Mouse (Mus musculus) heart, embryonic 16.5 days (tissue): ENCODE results near the gene Hmgb1. TPM values are rescaled to one million over a fixed set of nuclear protein-coding genes. Genes with fewer than 3 reads are reported as not detected.
A peak's percentile ranks its signal among the peaks of the same experiment; 100 is the strongest.

Experiments used
- ATAC-seq: fragments of 200-750 bp; cut with Nextera tagmentation; replicated peaks from 2 replicates; pipeline ENCODE4 v1.8.0; 2017; ENCODE audit warnings: moderate number of reproducible peaks; ENCODE audit not compliant: insufficient read depth, low FRiP score; ENCODE audit errors: extremely low read depth
- H3K27ac ChIP-seq: fragments of 300-500 bp; sonication (generic); 2 replicates; pipeline ENCODE4 v1.5.1; 2014; ENCODE audit warnings: mild to moderate bottlenecking, low read length, control low read depth, moderate library complexity
- H3K27me3 ChIP-seq: fragments of 300-500 bp; sonication (generic); 2 replicates; pipeline ENCODE4 v1.6.1; 2014; ENCODE audit warnings: low read length, mixed read lengths; ENCODE audit not compliant: control insufficient read depth, insufficient read depth
- H3K36me3 ChIP-seq: fragments of 300-500 bp; sonication (generic); 2 replicates; pipeline ENCODE4 v1.6.1; 2014; ENCODE audit not compliant: control insufficient read depth, insufficient read depth
- H3K4me1 ChIP-seq: fragments of 300-500 bp; sonication (generic); 2 replicates; pipeline ENCODE4 v1.6.1; 2014; ENCODE audit warnings: low read length, mixed read lengths; ENCODE audit not compliant: control insufficient read depth, insufficient read depth
- H3K4me2 ChIP-seq: fragments of 300-500 bp; sonication (generic); 2 replicates; pipeline ENCODE4 v1.6.1; 2014; ENCODE audit warnings: low read depth, mild to moderate bottlenecking, control low read depth, low read length
- H3K4me3 ChIP-seq: fragments of 300-500 bp; sonication (generic); 2 replicates; pipeline ENCODE4 v1.5.1; 2014; ENCODE audit warnings: mild to moderate bottlenecking, control low read depth, low read length
- H3K9ac ChIP-seq: fragments of 300-500 bp; sonication (generic); 2 replicates; pipeline ENCODE4 v1.6.1; 2014; ENCODE audit warnings: low read length, control low read depth
- H3K9me3 ChIP-seq: fragments of 300-500 bp; sonication (generic); replicated peaks from 2 replicates; pipeline ENCODE4 v1.6.1; 2016; ENCODE audit warnings: low read length; ENCODE audit not compliant: control insufficient read depth
- WGBS: fragments of 180-500 bp; shearing (Covaris S2); extraction: QIAGEN DNeasy Blood & Tissue Kit; methylation state at CpG from one replicate; pipeline ENCODE4 v1.1.7; 2014; 5-methylcytosine and 5-hydroxymethylcytosine counted together
- polyA plus RNA-seq: library from polyadenylated mRNA; unstranded; fragments of >200 nt; fragmentation: Nextera tagmentation; extraction: Ambion mirVana; gene quantifications from 2 replicates; pipeline ENCODE4 v1.2.1, GENCODE M21; 2015

The Hmgb1 gene
- polyA plus RNA-seq, 1 experiment from 2014 or later, result 757 TPM

DNA sequence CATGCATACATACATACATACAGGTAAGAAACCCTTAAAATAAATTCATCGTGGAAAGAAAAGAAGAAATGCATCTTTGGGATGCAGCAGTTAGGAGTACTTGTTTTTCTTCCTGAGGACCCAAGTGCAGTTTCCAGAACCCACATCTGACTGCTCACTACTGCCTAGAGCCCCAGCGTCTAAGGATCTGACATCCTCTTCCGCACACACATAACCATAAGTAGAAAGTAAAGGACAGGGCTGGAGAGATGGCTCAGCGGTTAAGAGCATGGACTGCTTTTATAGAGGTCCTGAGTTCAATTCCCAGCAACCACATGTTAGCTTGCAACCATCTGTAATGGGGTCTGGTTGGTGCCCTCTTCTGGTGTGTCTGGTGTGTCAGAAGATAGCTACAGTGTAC lies 151.9 kb downstream of the Hmgb1 start:
- ATAC-seq, result no peak
- H3K27ac ChIP-seq, result no peak overlapping the region
- H3K4me3 ChIP-seq, result no peak overlapping the region
- no peak overlapping the region for H3K4me2 ChIP-seq
- H3K36me3 ChIP-seq, result no peaks in the 10 kb centered on the region
- H3K4me1 ChIP-seq, result peaks cover 15% of the 10 kb centered on the region
- no peak overlapping the region for H3K9ac ChIP-seq
- WGBS, result 94% methylated on average over 4 of the region's 4 CpGs
- no peaks in the 10 kb centered on the region for H3K27me3 ChIP-seq
- peaks cover 5% of the 10 kb centered on the region; the same call in 1 of the 2 replicates for H3K9me3 ChIP-seq

DNA sequence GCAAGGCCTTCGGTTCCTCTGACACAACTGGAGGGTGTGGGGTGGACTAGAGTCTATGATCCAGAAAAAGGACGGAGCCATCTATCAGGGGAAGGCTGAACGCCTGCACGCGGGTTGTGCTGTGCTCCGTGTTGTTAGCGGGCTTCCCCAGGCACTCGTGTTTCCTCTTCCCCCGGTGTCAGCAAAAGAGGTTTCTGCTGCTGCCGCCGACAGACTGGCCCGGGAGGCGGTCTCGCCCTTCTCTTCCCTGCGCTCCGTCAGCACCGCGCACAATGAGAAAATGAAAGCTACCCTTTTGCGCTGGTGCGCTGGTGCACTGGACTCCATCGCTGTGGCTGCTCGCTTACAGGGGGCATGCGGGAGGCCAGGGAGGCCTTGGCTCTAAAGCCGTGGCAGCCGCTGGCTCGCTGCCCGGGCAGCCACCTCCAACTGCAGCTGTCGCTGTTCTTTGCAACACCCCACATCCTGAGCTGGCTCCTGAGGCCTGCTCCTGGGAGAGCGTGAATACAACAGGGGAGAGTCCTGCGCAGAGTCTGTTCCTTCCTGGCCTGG lies 153.0 kb downstream of the Hmgb1 start:
- H3K27me3 ChIP-seq, result no peaks in the 10 kb centered on the region
- H3K4me2 ChIP-seq, result peak overlapping the region; percentile 65
- H3K9me3 ChIP-seq, result peaks cover 4% of the 10 kb centered on the region; the same call in 1 of the 2 replicates
- peak; percentile 86 for ATAC-seq
- peak overlapping the region; percentile 94 for H3K27ac ChIP-seq
- WGBS, result under 1% methylated on average over 30 of the region's 30 CpGs
- peak overlapping the region; percentile 56 for H3K4me3 ChIP-seq
- H3K9ac ChIP-seq, result peak overlapping the region; percentile 74
- no peaks in the 10 kb centered on the region for H3K36me3 ChIP-seq
- peaks cover 15% of the 10 kb centered on the region for H3K4me1 ChIP-seq

DNA sequence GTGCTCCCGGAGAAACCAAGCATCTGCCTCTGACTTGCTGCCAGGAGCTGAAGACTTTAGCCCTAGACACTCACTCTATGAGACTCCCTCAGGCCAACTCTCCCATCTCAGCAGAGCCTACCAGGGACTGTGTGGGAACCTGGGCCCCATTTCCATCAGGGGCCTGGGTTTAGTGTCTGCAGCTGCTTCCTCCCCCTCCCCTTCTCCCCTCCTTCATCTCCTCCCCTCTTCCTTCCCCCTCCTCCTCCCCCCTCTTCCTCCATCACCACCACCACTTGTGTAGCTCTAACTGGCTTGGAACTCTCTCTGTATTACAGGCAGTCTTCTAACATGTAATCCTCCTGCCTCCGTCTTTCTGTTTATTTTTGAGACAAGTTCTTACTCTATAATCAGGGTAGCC lies 154.2 kb downstream of the Hmgb1 start:
- ATAC-seq, result peak; percentile 43
- peaks cover 15% of the 10 kb centered on the region for H3K4me1 ChIP-seq
- no peak overlapping the region for H3K4me2 ChIP-seq
- peaks cover 4% of the 10 kb centered on the region; the same call in 1 of the 2 replicates for H3K9me3 ChIP-seq
- H3K27me3 ChIP-seq, result no peaks in the 10 kb centered on the region
- H3K27ac ChIP-seq, result peak overlapping the region; percentile 94
- 54% methylated on average over 2 of the region's 2 CpGs for WGBS
- H3K9ac ChIP-seq, result no peak overlapping the region; the same call in 1 of the 2 replicates
- H3K4me3 ChIP-seq, result no peak overlapping the region
- no peaks in the 10 kb centered on the region for H3K36me3 ChIP-seq

DNA sequence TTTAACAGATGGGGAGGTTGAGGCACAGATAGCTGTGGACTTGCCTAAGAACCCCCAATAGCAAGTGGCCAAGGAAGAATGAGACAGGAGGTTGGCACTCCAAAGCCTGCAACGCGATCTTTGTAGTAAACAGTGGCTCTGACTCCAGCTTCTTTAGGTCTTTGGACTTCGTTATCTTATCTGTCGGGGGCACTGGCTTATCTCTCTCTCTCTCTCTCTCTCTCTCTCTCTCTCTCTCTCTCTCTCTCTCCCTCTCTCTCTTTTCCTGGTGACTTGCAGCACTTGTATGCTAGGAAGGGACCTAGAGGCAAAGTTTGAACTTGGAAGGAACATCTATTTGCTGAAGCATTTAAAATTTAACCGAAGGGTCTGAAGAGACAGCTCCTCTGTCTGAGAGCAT lies 155.9 kb downstream of the Hmgb1 start:
- Histone ChIP-seq H3K9ac (no peak overlapping the region), H3K4me2 (no peak overlapping the region), H3K4me3 (no peak overlapping the region), H3K4me1 (peaks cover 15% of the 10 kb centered on the region), H3K9me3 (peaks cover 4% of the 10 kb centered on the region; the same call in 1 of the 2 replicates), H3K27me3 (no peaks in the 10 kb centered on the region), H3K36me3 (no peaks in the 10 kb centered on the region), H3K27ac (0 out of 2 replicates have a peak overlapping the region, but pooled peaks have one; percentile 14)
- WGBS, result 49% methylated on average over 5 of the region's 5 CpGs
- no peak for ATAC-seq

DNA sequence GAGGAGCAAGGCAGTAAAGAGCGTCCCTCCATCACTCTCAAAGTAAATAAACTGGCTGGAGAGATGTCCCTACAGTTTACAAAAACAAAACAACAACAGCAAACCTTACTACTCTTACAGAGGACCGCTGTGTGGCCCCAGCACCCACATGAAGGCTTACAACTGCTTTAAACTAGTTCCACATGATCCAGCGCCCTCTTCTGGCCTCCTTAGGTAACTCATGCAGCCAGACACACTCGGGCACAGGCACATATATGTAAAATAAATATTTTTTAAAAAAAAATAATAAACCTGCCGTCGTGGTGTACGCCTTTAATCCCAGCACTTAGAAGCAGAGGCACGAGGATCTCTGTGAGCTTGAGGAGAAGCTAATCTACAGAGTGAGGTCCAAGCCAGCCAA lies 156.9 kb downstream of the Hmgb1 start:
- Histone ChIP-seq H3K4me1 (peaks cover 15% of the 10 kb centered on the region), H3K9ac (no peak overlapping the region), H3K36me3 (no peaks in the 10 kb centered on the region), H3K4me3 (no peak overlapping the region), H3K4me2 (no peak overlapping the region), H3K27ac (no peak overlapping the region), H3K27me3 (no peaks in the 10 kb centered on the region), H3K9me3 (peaks cover 4% of the 10 kb centered on the region; the same call in 1 of the 2 replicates)
- 77% methylated on average over 8 of the region's 8 CpGs for WGBS
- no peak for ATAC-seq

DNA sequence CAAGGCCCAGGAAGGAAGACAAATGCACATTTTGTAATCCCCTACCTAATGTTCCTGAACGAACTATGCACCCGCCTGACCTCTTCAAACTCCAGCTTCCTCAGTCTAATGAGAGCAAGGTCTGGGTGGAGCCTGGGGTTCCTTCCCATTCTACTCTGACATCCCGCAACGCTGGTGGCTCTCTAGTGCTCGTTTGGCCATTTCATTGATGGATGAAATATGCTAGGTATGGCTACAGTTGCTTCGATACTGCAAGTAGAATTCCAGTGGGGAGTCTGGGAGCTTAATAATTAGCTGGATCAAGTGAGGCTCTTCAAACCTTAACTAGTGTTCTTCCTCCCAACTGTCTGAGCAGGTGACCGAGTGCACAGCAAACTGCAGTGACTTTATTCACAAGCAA lies 163.2 kb downstream of the Hmgb1 start:
- Histone ChIP-seq H3K4me1 (peaks cover 3% of the 10 kb centered on the region), H3K27ac (no peak overlapping the region), H3K9ac (no peak overlapping the region), H3K4me3 (no peak overlapping the region), H3K4me2 (peak overlapping the region; percentile 60), H3K9me3 (no peaks in the 10 kb centered on the region), H3K27me3 (no peaks in the 10 kb centered on the region), H3K36me3 (no peaks in the 10 kb centered on the region)
- ATAC-seq, result no peak
- 46% methylated on average over 7 of the region's 7 CpGs for WGBS

DNA sequence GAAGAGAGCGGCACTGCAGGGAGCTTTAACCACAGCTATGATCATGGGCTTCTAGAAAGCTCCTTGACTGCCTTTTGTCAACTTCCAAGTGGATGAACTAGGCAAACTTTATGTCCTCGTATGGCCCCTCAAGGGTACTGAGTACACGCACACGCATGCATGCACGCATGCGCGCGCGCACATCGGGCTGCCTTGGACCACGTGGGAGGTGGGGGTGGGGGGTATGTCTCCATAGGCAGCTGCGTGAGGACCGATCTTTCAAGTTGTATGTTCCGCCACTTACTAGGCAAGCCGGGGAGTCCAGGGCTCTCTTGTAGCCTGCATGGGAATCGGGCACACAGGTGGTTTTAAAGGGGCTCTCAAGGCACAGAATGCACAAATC lies 163.6 kb downstream of the Hmgb1 start:
- H3K27me3 ChIP-seq, result no peaks in the 10 kb centered on the region
- 53% methylated on average over 16 of the region's 16 CpGs for WGBS
- peak overlapping the region; percentile 18 for H3K4me3 ChIP-seq
- H3K4me2 ChIP-seq, result peak overlapping the region; percentile 60
- H3K4me1 ChIP-seq, result peaks cover 7% of the 10 kb centered on the region
- H3K9ac ChIP-seq, result peak overlapping the region; percentile 22; the same call in 1 of the 2 replicates
- no peak for ATAC-seq
- H3K36me3 ChIP-seq, result no peaks in the 10 kb centered on the region
- H3K9me3 ChIP-seq, result no peaks in the 10 kb centered on the region
- H3K27ac ChIP-seq, result no peak overlapping the region

DNA sequence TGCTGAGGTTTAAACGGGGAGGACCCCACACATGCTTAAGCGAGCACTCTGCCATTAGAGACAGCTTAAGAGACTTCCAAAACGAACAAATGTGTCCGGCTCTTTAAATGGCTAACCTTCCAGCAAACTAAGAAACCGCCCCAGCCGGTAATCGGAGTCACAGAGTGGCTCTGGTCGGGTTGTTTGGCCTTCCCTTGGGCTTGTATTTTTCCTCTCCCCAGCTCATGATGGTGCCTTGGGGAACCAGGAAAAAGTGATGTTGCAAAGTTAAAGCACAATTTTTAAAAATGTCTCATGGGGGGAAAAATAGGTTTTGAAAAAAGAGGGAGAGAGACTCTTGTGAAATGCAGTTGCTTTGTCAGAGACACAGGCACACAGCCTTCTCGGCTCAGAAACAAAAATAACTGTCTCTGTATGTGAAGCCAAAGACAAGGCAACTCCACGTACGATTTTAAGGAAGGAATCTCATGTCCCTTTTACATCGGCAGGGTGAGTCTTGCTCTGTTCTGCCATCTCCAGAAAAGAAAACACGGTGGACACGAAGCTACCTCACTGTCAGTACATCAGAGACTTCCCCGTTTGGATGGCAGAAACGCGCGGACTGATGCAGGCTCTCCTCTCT lies 164.1 kb downstream of the Hmgb1 start:
- H3K36me3 ChIP-seq, result no peaks in the 10 kb centered on the region

DNA sequence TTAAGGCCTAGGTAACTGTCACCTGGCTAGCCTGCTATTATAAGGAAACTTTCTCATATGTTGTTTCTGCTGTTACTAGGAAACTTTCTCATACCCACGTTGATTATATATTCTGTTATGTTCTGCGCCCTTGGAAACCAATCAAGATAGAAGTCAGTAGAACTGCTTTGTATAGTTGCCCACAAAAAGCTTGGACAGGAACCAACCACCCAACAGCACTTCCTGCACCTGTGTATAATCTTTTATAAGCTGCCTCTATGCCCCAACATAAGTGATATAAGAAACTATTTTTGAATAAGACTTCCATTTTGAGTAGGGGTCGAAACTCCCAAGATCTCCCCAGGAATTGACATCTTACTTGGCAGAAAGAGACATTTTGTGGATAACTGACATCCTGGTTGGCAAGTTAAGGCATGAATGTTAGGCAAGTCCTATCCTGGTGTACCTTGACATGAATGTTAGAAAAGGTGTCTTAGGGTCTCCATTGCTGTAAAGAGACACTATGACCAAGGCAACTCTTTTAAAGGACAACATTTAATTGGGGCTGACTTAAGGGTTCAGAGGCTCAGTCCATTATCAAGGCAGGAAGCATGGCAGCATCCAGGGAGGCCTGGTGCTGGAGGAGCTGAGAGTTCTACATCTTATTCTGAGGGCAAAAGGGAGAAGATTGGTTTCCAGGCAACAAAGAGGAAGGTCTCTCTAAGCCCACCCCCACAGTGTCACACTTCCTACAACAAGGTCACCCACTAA lies 166.4 kb downstream of the Hmgb1 start:
- Histone ChIP-seq H3K27me3 (no peaks in the 10 kb centered on the region), H3K36me3 (no peaks in the 10 kb centered on the region), H3K9ac (no peak overlapping the region), H3K9me3 (no peaks in the 10 kb centered on the region; the same call in 1 of the 2 replicates), H3K4me1 (peaks cover 10% of the 10 kb centered on the region), H3K4me2 (no peak overlapping the region), H3K4me3 (no peak overlapping the region), H3K27ac (no peak overlapping the region)
- 80% methylated on average over 3 of the region's 3 CpGs for WGBS
- no peak for ATAC-seq

More for the DNA sequence above, 164.1 kb downstream of the Hmgb1 start:
- H3K4me3 ChIP-seq, result peak overlapping the region; percentile 18; the same call in 1 of the 2 replicates
- peaks cover 7% of the 10 kb centered on the region for H3K4me1 ChIP-seq
- no peak for ATAC-seq
- no peaks in the 10 kb centered on the region for H3K27me3 ChIP-seq
- 0 out of 2 replicates have a peak overlapping the region, but pooled peaks have one; percentile 35 for H3K27ac ChIP-seq
- 39% methylated on average over 18 of the region's 18 CpGs for WGBS
- peak overlapping the region; percentile 60 for H3K4me2 ChIP-seq
- H3K9ac ChIP-seq, result 0 out of 2 replicates have a peak overlapping the region, but pooled peaks have one; percentile 22
- no peaks in the 10 kb centered on the region for H3K9me3 ChIP-seq
